Mouse (Mus musculus): ENCODE measurements around the gene Acod1. TPM values are rescaled to one million over a fixed set of nuclear protein-coding genes. Genes with fewer than 3 reads are reported as not detected.
A peak's percentile ranks its signal among the peaks of the same experiment; 100 is the strongest.

Gene Acod1
- total RNA-seq (2021): not detected in 2 replicates
- long read RNA-seq, experiment 1: 0 reads
- long read RNA-seq, experiment 2: 0 reads

DNA sequence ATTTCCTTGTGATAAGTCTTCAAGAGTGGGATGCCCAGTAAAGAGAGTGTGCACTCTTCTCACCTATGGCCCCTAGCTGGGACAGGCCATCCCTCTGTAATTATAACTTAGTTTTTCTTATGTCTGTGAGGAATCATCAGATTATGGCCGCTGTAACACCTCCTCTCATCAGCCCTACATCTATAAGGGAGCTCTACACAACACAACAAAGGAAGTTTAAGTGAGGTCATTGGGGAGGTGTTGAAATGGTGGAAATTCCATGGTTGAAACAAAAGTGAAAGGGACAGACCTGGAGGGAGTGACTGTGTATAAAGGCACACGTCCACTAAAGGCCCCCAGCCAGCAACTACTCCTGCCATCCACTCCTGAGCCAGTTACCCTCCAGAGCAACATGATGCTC, at the start of gene Acod1:
Gene Acod1, plus strand, starts transcription at position 301 of the 400 bp plus-strand sequence.
- no peak for DNase-seq

- DNase-seq: peak; percentile 52
These were observed 39.0 kb upstream of the Acod1 start for GRCm38 (mm10) chr14:103007737-103008136.

GRCm38 (mm10) chr14:103011782-103012181, 35.0 kb upstream of the Acod1 start:
- DNase-seq: peak; percentile 65

- DNase-seq: peak; percentile 65
These were observed 34.1 kb upstream of the Acod1 start for GRCm38 (mm10) chr14:103012563-103013150.

GRCm38 (mm10) chr14:103017009-103017408, 29.8 kb upstream of the Acod1 start:
- no peak for DNase-seq

- peak; percentile 22 for DNase-seq
These were observed 26.7 kb upstream of the Acod1 start for GRCm38 (mm10) chr14:103020046-103020445.

- no peak for DNase-seq
These were observed 17.6 kb upstream of the Acod1 start for GRCm38 (mm10) chr14:103029203-103029602.

GRCm38 (mm10) chr14:103033271-103033823, 13.4 kb upstream of the Acod1 start:
- peak; percentile 69 for DNase-seq

GRCm38 (mm10) chr14:103034076-103034475, 12.7 kb upstream of the Acod1 start:
- DNase-seq: no peak

- no peak for DNase-seq
These were observed 9.8 kb upstream of the Acod1 start for GRCm38 (mm10) chr14:103037016-103037415.

- DNase-seq: no peak
These were observed 1.7 kb downstream of the Acod1 start for GRCm38 (mm10) chr14:103048292-103049086.

DNA sequence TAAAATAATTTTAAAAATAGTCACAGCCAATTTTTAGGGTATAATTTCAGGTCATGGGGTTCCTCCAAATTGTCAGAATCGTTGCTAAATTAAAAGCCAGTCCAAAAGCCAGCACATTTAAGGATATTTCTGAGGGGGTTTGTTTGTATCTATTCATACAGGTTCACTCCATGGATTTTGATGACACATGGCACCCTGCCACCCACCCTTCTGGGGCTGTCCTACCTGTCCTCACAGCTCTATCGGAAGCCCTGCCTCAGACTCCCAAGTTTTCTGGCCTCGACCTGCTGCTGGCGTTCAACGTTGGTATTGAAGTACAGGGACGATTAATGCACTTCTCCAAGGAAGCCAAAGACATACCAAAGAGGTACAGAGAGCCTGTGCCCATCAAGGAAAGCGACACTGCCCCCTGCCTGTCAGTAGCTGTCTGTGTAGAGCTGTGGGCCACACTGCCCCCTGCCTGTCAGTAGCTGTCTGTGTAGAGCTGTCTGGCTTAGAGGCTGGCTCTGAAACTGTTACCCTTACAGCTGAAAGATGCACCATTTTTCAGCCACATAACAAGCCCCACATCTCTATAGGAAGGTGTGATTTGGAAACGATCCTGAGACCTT, 4.5 kb downstream of the Acod1 start:
- peak; percentile 92 for DNase-seq

DNA sequence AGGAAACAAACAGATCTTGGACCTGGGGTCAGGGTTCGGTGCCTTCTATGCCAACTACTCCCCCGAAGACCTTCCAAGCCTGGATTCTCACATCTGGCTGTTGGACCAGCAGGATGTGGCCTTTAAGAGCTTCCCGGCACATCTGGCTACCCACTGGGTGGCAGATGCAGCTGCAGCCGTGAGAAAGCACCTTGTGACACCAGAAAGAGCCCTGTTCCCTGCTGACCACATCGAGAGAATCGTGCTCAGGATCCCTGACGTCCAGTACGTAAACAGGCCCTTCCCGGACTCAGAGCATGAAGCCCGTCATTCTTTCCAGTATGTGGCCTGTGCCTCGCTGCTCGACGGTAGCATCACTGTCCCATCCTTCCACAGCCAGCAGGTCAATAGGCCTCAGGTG, 8.0 kb downstream of the Acod1 start:
- no peak for DNase-seq

DNA sequence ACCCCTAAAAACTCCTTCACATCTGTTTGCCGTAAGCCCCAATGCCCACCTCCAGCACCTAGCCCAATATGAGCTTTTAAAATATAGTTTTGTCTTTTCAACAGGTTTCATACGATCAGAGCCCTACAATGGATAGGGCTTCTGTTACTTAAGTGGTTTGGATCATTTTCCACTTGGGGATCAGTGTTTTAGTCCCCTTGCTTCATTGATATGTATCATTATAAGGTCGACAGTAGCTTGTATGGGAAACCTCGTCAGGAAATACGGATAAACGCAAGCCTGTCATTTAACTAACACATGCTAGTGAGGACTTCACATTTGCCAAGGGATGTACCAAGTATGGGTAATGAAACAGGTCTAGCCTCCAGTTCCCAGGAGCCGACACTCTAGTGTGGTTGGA, 9.8 kb downstream of the Acod1 start:
- no peak for DNase-seq

GRCm38 (mm10) chr14:103058998-103059397, 12.2 kb downstream of the Acod1 start:
- no peak for DNase-seq

GRCm38 (mm10) chr14:103059495-103059894, 12.7 kb downstream of the Acod1 start:
- DNase-seq: no peak

DNA sequence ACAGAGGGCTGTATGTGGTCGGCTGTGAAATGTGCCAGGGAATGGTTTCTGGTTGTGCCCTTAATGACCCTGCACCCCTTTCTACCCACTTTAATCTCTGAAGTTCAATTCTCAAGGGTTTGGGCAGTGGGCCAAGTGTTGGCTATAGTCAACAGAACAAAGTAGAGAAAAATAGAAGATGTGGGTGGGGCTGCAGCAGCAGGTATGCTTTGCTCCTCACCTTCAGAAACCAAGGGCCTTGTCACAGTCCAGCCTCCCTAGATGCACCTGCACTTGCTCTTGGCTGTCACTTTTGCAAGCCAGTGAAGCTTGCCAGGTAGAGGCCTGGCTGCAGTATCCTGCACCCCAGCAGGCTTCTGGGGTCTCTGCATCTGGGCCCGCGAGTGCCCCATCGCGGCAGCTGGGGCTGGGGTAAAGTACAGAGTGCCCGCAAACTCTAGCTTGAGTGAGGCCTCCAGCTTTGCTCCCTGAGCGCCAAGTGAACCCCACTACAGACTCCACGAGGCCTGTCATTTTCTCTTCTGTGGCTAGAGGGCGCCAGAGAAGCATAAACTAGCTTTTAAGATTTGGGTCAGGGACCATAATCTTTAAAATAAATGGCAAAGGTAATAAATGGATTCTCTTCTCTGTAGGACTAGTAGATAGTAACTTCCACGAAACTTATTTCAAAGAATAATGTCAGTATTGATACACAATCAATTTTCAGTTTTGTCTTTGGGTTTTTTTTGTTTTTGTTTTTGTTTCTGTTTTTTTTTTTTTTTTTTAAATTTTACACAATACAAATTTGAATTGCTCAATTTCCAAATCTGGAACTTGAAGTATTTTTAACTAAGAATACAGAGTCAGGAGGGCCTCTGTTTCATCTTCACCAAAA, 18.8 kb downstream of the Acod1 start:
- DNase-seq: peak; percentile 84

DNA sequence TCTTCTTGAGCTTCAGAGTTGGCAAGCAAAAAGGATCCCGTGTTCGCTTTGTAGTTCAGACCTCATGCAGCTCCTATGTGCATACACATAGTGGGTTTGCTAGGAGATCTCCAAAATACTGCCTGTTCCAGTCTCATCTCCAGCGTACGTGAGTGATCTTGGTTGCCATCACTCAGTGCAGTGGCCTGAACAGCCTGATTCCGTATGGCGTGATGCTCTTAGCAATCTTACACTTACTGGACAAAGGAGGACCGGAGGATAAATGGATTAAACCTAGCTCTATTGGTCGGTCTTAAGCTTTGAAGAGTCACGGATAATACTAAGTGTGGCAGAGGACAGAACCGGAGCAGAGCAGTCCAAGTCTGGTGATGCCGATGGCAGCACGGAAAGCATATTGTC, 22.7 kb downstream of the Acod1 start:
- DNase-seq: no peak

DNA sequence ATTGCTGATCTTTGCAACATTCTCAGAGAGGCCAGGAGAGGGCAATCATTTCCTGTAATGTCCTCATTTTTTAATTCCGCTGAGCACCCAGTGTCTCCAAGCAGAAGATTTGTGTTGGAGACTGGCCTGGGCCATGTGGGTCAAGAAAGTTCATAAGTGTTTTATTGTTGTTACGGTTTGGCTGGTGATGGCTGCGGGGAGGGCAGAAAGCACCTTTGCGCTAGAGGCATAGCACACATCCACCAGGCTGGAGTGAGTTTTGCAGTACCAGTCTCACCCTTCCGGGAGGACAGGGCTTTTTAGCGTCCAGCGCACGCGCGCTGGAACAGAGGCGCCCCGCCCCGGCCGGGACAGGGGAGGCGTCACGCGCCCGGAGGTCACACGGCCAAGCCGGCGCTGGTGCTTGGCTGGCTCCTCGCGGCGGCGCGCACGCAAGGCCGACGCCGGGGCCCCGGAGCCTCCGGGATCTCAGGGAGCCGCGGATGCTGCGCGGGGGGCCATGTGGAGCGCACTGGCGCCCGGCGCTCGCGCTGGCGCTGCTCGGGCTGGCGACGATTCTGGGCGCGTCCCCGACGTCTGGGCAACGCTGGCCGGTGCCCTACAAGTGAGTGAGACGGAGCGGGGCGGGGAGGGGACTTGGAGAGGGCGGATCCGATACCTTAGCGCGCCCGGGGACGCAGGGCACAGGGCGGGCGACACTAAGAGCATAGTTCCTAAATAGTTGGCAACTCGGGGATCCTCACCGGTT, 23.3 kb downstream of the Acod1 start, which contains the start of gene Cln5:
Gene Cln5, plus strand, starts transcription at position 353 of the 748 bp plus-strand sequence.
- peak; percentile 98 for DNase-seq

DNA sequence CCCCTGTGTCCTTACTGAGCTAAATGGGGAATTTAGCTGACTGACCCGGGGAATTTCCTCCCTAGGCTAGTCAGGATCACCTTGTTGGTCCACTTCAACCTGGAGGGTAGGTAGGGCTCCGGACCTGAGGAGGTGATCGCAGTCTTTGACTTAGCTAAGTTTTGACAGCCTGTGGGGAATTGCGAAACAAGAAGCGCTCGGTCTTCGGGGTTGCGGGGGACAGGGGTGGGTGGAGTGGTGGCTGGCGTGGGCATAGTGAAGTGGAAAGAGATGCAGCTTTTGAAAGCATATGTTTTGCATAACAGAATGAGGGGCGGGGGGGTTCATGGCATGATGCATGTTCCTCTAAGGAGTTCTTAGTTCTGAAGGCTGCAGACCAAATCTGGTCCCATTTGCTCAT, 24.0 kb downstream of the Acod1 start:
- DNase-seq: peak; percentile 18

GRCm38 (mm10) chr14:103071471-103071870, 24.7 kb downstream of the Acod1 start:
- no peak for DNase-seq
